Mouse (Mus musculus) liver (tissue): ENCODE results near the gene Gm21820.
"Not testable (repeated sequence)": the region's sequence is repeated elsewhere in the genome, so short reads cannot be mapped to it uniquely, and the experiment has no call there.

Experiments used
- DNase-seq: peaks from one replicate; pipeline ENCODE4 v3.0.0-alpha.2; 2020; ENCODE audit warnings: mixed read lengths

The Gm21820 gene

DNA sequence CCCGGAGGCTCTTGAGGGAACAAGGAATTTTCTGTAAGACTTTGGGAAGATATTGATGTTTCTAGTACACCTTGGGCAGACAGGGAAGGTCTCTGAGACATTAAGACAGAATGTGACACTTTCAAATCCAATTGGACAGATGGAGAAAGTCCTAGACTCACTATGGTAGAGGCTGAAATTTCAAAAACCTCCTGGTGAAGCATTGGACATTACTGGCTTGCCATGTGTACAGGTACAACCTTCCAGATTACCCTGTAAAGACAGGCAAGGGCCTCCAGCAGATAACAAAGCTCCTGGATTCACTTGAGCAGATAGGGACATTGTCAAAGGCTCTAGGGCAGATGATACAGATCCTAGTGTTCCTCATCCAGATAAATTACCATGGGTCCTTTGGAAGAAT, at the start of gene Gm21820:
Gene Gm21820 (minus strand): TSS at position 101 of the 400 bp plus-strand sequence.
- DNase-seq = not testable (repeated sequence)
